Mouse (Mus musculus): ENCODE results near the gene Csnk2a1.

GRCm38 (mm10) chr2:152178345-152178744, 48.3 kb upstream of the Csnk2a1 start:
- no peak for TF ChIP-seq USF1 (IDR thresholded peaks at IDR 0.05; ENCODE audit: low read depth)
- TF ChIP-seq POLR2A (IDR thresholded peaks at IDR 0.05; ENCODE audit: insufficient read length, low read depth): no peak
- TF ChIP-seq CEBPB (IDR thresholded peaks at IDR 0.05; ENCODE audit: insufficient read depth, poor library complexity, severe bottlenecking): no peak
- TF ChIP-seq TCF12 (IDR thresholded peaks at IDR 0.05; ENCODE audit: insufficient read depth, poor library complexity, severe bottlenecking): no peak
- TF ChIP-seq TCF3 (IDR thresholded peaks at IDR 0.05; ENCODE audit: insufficient read length, low read depth): no peak
